Mouse (Mus musculus) kidney, adult 9 months (tissue): ENCODE data around the gene Chsy1.

Experiments used
- DNase-seq: peaks from one replicate; pipeline ENCODE4 v3.0.0; 2022

Chsy1 gene

GRCm38 (mm10) chr7:66180260-66180659 is 70.9 kb downstream of the Chsy1 start:
- DNase-seq: no peak

GRCm38 (mm10) chr7:66180711-66181365 is 71.5 kb downstream of the Chsy1 start:
- no peak for DNase-seq

- no peak for DNase-seq
Observed at GRCm38 (mm10) chr7:66182075-66182715, 72.9 kb downstream of the Chsy1 start.

GRCm38 (mm10) chr7:66183404-66183803 is 74.1 kb downstream of the Chsy1 start:
- no peak for DNase-seq

GRCm38 (mm10) chr7:66184026-66184425 is 74.7 kb downstream of the Chsy1 start:
- DNase-seq: no peak

GRCm38 (mm10) chr7:66185370-66185769 is 76.1 kb downstream of the Chsy1 start:
- no peak for DNase-seq

- DNase-seq: no peak
Observed at GRCm38 (mm10) chr7:66187581-66188231, 78.4 kb downstream of the Chsy1 start.

- peak; percentile 37 for DNase-seq
Observed at GRCm38 (mm10) chr7:66190385-66190784, 81.1 kb downstream of the Chsy1 start.

- DNase-seq: no peak
Observed at GRCm38 (mm10) chr7:66194511-66194910, 85.2 kb downstream of the Chsy1 start.

GRCm38 (mm10) chr7:66195881-66196280 is 86.6 kb downstream of the Chsy1 start:
- DNase-seq: no peak

- no peak for DNase-seq
Observed at GRCm38 (mm10) chr7:66196609-66197445, 87.5 kb downstream of the Chsy1 start.

GRCm38 (mm10) chr7:66198416-66198815 is 89.1 kb downstream of the Chsy1 start:
- DNase-seq: no peak

- DNase-seq: no peak
Observed at GRCm38 (mm10) chr7:66199391-66199831, 90.1 kb downstream of the Chsy1 start.

- DNase-seq: no peak
Observed at GRCm38 (mm10) chr7:66200383-66200782, 91.1 kb downstream of the Chsy1 start.

- DNase-seq: no peak
Observed at GRCm38 (mm10) chr7:66200791-66201450, 91.6 kb downstream of the Chsy1 start.

- no peak for DNase-seq
Observed at GRCm38 (mm10) chr7:66201657-66202056, 92.3 kb downstream of the Chsy1 start.

- no peak for DNase-seq
Observed at GRCm38 (mm10) chr7:66209920-66210319, 100.6 kb downstream of the Chsy1 start.

- no peak for DNase-seq
Observed at GRCm38 (mm10) chr7:66212887-66213286, 103.6 kb downstream of the Chsy1 start.

- DNase-seq: no peak
Observed at GRCm38 (mm10) chr7:66214477-66214876, 105.2 kb downstream of the Chsy1 start.

GRCm38 (mm10) chr7:66215911-66216310 is 106.6 kb downstream of the Chsy1 start:
- DNase-seq: no peak

GRCm38 (mm10) chr7:66217011-66217410 is 107.7 kb downstream of the Chsy1 start:
- DNase-seq: peak; percentile 72

GRCm38 (mm10) chr7:66217531-66218094 is 108.3 kb downstream of the Chsy1 start:
- no peak for DNase-seq
